Mouse (Mus musculus): ENCODE measurements at regions not wholly inside any gene's neighbourhood (a gene's known extent, or its start where the extent isn't known, plus 50 kb on each side); places are given as distances from the start of the nearest gene placed in this dataset.
"Not testable (repeated sequence)": the region's sequence is repeated elsewhere in the genome, so short reads cannot be mapped to it uniquely, and the experiment has no call there.

GRCm38 (mm10) chr16:20860606-20861005 lies 126.3 kb upstream of the Thpo start:
- not testable (repeated sequence) for DNase-seq (ENCODE audit: low spot score)

DNA sequence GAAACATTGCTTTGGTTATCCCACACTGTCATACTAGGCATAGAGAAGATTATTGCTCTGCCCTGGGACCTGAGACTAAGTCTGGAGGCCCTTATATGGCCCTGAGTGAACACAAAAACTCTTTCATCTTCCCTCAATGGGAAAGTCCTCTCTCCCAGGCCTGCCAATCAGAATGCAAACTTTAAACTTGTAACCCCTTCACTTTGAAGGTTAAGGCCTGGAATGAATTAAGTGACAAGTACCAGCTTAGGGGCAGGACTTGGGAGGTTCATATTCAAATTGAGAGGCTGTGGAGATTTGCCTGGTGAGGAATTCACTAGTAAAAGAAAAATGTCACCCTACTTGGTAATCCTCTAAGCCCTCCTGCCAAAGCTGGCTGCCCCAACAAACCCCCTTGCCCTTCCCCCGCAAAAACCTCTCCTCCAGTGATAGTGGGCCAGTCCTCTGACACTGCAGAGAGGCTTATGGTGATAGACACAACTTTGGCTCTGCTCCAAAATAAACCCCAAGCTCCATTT lies 120.4 kb upstream of the Thpo start:
- no peak for DNase-seq (ENCODE audit: low spot score)

DNA sequence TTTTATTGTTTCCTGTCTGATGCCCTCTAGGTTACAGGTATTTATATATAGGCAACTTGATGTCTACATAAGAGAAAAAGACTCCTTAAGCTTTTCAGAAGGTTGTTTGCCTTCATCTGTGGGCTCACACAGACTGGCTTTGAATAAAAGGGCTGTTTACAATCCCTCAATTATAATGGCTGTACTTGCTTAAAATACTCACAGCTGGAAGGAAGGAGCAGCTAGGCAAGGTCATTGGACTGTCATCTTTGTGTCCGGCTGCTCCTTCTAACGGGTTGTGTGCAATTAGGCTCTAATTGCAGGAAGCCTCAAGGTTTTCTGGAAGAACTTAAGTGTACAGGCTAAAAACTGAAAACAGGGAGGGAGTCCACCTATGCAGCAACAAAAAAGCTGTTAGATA lies 103.8 kb upstream of the Thpo start:
- DNase-seq (ENCODE audit: low spot score) = no peak

- no peak for DNase-seq (ENCODE audit: low spot score)
These were observed 102.6 kb upstream of the Thpo start for GRCm38 (mm10) chr16:20836866-20837265.

DNA sequence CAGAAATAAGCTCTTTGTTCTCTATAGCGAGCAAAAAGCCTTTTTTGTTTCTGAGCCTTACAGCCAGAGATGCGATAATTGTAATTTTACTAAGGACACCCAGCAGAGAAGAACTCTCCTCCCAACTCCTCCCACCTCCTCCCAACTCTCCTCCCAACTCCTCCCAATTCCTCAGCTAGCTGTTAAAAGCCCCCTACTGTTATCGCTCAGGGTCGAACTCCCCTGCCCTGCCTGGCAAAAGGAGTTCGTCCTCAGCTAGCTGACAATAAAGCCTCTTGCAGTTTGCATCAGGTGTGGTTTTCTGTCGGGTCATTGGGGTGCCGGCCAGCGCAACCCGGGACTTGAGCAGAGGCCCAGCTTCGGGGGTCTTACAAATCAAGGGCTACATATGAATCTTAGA lies 99.5 kb upstream of the Thpo start:
- DNase-seq (ENCODE audit: low spot score) = not testable (repeated sequence)

- no peak for DNase-seq (ENCODE audit: low spot score)
These were observed 99.0 kb upstream of the Thpo start for GRCm38 (mm10) chr16:20833301-20833700.

DNA sequence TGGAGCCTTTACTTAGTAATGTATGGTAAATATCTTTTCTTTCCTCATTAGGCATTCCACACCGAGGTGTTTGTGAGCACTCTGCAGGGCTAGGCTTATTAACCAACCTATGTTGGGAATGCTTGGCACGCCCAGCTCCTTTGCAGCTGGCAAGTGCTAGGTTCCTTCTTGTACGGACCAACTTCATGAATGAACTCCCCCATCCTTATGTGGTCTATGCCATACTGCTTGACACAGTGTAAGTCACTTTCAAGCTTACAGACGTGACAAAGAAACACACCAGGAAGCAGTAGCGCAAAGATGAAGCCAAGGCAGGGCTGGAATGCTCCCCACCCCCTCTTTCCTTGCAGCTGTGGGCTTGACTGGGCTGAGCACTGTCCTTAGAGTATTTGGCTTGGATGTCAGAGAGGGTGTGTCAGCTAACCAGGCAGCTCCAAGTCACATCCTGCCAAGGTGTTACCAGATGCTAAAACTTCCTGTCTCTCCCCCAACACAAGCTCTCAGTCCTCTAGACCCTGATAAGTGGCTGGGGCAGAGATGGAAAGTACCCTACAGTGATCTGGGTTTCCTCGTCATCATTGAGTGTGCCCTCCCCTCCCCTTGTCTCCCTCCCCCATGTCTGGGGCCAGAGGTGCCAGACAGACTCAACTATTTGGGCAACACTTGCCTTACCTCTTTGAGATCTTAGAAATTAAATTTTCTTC lies 95.6 kb upstream of the Thpo start:
- no peak for DNase-seq (ENCODE audit: low spot score)

GRCm38 (mm10) chr16:20828996-20829731 lies 94.9 kb upstream of the Thpo start:
- no peak for DNase-seq (ENCODE audit: low spot score)

DNA sequence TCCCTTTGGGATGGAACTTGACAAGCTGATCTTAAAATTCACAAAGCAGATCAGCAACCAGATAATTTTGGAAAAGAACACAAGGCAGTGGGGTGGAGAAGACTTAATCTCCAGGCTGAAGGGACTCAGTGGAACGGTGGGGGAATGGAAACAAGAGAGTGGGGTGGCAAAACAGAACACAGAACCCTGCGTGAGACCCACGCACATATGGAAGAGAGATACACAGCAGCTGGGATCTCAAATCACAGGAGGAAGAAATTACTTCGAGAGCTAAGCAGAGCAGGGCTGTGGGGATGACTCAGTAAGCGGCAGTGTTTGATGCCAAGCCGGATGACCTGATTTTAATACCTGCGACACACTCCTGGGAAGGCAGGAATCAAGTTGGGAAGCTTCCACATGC lies 89.9 kb upstream of the Thpo start:
- no peak for DNase-seq (ENCODE audit: low spot score)

GRCm38 (mm10) chr16:20820939-20821338 lies 86.6 kb upstream of the Thpo start:
- DNase-seq (ENCODE audit: low spot score) = no peak

GRCm38 (mm10) chr16:20819568-20819967 lies 85.3 kb upstream of the Thpo start:
- no peak for DNase-seq (ENCODE audit: low spot score)

DNA sequence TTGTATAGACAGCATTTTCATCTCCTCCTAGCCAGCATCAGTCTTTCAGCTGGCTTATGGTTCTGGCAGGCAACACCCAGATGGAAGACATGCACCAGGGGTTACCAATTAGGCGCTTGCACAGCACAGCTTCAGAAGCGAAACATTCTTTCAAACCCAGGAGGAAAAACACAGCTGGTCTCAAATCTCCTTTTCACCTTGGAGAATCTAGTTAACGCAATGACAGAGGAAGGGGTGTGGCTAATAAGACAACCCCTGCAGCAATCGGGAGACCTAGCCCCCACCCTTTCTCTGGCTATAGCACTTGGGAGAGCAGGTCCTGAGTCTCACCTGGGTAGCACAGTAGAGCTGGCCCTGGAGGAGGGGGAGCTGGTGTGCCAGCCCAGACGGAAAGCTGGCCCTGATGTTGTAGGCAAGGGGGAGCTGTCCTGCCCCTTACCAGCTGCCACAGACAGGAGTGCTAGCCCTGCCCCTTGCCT lies 84.4 kb upstream of the Thpo start:
- DNase-seq (ENCODE audit: low spot score) = no peak

DNA sequence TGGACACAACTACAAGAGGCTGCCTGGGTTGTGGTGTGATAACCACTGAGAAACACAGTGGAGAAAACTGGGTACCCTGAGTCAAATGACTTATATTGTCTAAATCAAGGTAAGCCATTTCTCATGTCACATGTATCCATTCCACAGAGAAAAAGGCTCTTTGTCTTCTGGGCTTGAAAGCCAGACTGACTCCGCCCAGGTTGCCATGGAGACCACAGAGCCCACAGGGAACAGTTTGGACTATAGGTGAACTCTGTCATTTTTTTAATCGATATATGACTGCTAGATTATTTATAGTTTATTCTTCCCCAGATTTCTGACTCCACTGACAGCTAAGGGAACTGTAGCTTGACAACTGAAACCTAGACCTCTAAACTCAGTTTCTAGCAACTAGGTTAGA lies 80.7 kb upstream of the Thpo start:
- DNase-seq (ENCODE audit: low spot score) = no peak

GRCm38 (mm10) chr16:20814240-20814639 lies 79.9 kb upstream of the Thpo start:
- no peak for DNase-seq (ENCODE audit: low spot score)

GRCm38 (mm10) chr16:20812025-20812424 lies 77.7 kb upstream of the Thpo start:
- DNase-seq (ENCODE audit: low spot score) = not testable (repeated sequence)

- no peak for DNase-seq (ENCODE audit: low spot score)
These were observed 76.0 kb upstream of the Thpo start for GRCm38 (mm10) chr16:20810322-20810721.

GRCm38 (mm10) chr16:20808263-20808662 lies 74.0 kb upstream of the Thpo start:
- no peak for DNase-seq (ENCODE audit: low spot score)

DNA sequence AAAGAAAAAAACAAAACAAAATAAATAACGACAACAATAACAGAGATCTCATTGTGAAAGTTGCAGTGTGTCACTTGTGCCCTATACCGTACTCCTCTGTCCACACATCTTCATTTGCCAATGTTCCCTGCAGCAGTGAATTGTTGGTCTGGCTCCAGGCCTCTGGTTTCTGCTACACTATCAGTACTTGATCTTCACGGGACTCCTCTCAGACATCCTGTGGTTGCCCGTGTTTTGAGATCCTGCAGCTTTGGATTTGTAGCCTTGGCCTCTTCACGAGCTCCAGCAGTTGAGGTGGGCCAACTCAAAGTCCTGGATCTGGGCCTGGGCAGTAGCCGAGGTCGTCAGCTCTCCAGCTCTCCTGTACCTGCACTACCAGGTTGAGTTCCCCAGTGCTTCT lies 72.4 kb upstream of the Thpo start:
- no peak for DNase-seq (ENCODE audit: low spot score)

GRCm38 (mm10) chr16:20805793-20806192 lies 71.5 kb upstream of the Thpo start:
- DNase-seq (ENCODE audit: low spot score) = no peak

GRCm38 (mm10) chr16:20805086-20805485 lies 70.8 kb upstream of the Thpo start:
- DNase-seq (ENCODE audit: low spot score) = no peak

DNA sequence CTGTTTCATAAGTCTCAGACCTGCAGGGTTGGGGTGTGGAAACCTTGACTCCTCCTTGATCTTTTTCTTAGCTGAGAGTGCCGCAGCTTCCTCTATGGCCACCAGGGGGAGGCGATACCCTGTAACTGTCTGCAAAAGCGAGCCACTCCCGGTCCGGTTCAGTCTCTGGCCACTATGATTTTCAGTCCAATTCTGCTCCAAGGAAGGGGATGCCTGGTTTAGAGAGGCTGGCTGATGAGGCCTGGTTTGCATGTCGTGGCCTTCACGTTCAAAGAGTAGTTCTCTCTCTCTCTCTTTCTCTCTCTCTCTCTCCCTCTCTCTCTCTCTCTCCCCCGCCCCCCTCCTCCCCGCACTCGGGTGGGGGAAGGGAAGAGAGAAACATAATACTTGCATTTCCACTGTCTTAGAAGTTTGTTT lies 70.3 kb upstream of the Thpo start:
- DNase-seq (ENCODE audit: low spot score) = peak; percentile 82

DNA sequence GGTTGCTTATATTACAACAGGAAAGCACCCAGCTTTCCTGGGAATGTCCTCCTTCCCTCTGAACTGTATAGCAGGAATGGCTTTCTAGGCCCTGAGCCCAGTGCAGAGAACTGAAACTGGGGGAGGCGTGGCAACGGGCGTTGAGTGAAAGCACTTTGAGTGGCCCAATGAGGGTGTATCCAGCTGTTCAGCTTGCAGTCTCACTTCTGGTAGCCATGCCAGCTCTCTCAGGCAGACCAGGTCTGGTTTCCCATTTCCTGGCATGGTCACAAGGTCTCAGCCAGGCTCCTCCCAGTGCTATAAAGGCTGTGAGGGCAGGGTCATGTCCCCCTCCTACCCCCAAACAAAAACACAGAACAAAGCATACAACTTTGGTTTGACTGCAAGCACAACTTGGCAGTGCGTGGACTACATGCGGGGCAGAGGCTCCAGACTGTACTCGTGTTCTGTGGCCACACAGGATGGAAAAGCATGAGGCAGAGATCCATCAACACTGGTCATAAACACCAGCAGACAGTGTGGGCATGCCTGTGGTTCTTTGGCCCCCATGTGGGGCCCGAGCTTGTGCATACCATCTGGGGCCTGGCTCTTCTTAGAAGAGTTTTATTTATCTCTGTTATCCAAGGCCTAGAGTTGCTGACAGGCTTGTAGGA lies 69.1 kb upstream of the Thpo start:
- DNase-seq (ENCODE audit: low spot score) = peak; percentile 21
